Mouse (Mus musculus) hindbrain, embryonic 16.5 days (tissue): Measurements from ENCODE around the gene Pcgf2. TPM values are rescaled to one million over a fixed set of nuclear protein-coding genes. Genes with fewer than 3 reads are reported as not detected.

Experiments
- ATAC-seq: fragments of 200-750 bp; cut with Nextera tagmentation; 2 replicates; pipeline ENCODE4 v1.8.0; 2017; ENCODE audit warnings: moderate TSS enrichment, moderate library complexity
- H3K27ac ChIP-seq: fragments of 300-500 bp; sonication (generic); 2 replicates; pipeline ENCODE4 v1.5.1; 2014; ENCODE audit warnings: low read depth, mild to moderate bottlenecking, control low read depth, low read length, moderate library complexity
- H3K27me3 ChIP-seq: fragments of 300-500 bp; sonication (generic); replicated peaks from 2 replicates; pipeline ENCODE4 v1.6.1; 2014; ENCODE audit warnings: low read length; ENCODE audit not compliant: control insufficient read depth, insufficient read depth
- H3K36me3 ChIP-seq: fragments of 300-500 bp; sonication (generic); 2 replicates; pipeline ENCODE4 v1.6.1; 2014; ENCODE audit warnings: mild to moderate bottlenecking, low read length, moderate library complexity, mixed read lengths; ENCODE audit not compliant: control insufficient read depth, insufficient read depth
- H3K4me1 ChIP-seq: fragments of 300-500 bp; sonication (generic); 2 replicates; pipeline ENCODE4 v1.6.1; 2014; ENCODE audit warnings: low read depth, low read length; ENCODE audit not compliant: control insufficient read depth, insufficient read depth
- H3K4me2 ChIP-seq: fragments of 300-500 bp; sonication (generic); 2 replicates; pipeline ENCODE4 v1.6.1; 2014; ENCODE audit warnings: mild to moderate bottlenecking, low read length, control low read depth, moderate library complexity
- H3K4me3 ChIP-seq: fragments of 300-500 bp; sonication (generic); 2 replicates; pipeline ENCODE4 v1.5.1; 2014; ENCODE audit warnings: mild to moderate bottlenecking, low read length, control low read depth, moderate library complexity
- H3K9ac ChIP-seq: fragments of 300-500 bp; sonication (generic); 2 replicates; pipeline ENCODE4 v1.6.1; 2014; ENCODE audit warnings: low read depth, mild to moderate bottlenecking, control low read depth, low read length, moderate library complexity
- H3K9me3 ChIP-seq: fragments of 300-500 bp; sonication (generic); 2 replicates; pipeline ENCODE4 v1.6.1; 2014; ENCODE audit warnings: mild to moderate bottlenecking, low read length, moderate library complexity; ENCODE audit not compliant: control insufficient read depth
- WGBS: fragments of 180-500 bp; shearing (Covaris S2); extraction: QIAGEN DNeasy Blood & Tissue Kit; methylation state at CpG from one replicate; pipeline ENCODE4 v1.1.7; 2014; 5-methylcytosine and 5-hydroxymethylcytosine counted together
- polyA plus RNA-seq: library from polyadenylated mRNA; unstranded; fragments of >200 nt; fragmentation: Nextera tagmentation; extraction: Ambion mirVana; gene quantifications from 2 replicates; pipeline ENCODE4 v1.2.1, GENCODE M21; 2015

Pcgf2 gene
- polyA plus RNA-seq, 1 experiment from 2014 or later: 15.4 TPM

DNA sequence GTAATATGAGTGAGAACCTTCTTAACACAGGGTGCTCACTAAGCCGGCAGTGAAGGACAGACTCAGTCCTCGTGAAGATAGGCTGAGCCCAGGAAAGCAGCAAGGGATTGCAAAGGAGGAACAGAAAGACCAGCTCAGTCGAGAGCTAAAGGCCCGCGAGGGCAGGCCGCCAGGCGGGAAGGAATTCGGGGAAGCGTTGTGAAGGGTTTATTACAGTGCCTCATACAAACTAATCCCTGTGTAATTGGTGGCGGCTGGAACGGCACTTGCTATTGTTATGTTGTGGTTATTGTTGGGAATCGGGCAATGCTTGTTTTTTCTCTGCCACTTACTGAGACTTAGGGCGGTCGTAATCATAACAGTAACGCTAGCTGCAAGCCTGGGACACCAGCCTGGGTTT is 22.9 kb downstream of the Pcgf2 start:
- H3K27me3 ChIP-seq: no peaks in the 10 kb centered on the region
- no peak for ATAC-seq
- H3K36me3 ChIP-seq: peaks cover 35% of the 10 kb centered on the region
- H3K9me3 ChIP-seq: no peaks in the 10 kb centered on the region
- H3K27ac ChIP-seq: no peak overlapping the region
- 34% methylated on average over 15 of the region's 15 CpGs for WGBS
- H3K4me3 ChIP-seq: no peak overlapping the region
- H3K4me1 ChIP-seq: peaks cover 4% of the 10 kb centered on the region; the same call in 1 of the 2 replicates
- H3K9ac ChIP-seq: no peak overlapping the region
- H3K4me2 ChIP-seq: no peak overlapping the region

DNA sequence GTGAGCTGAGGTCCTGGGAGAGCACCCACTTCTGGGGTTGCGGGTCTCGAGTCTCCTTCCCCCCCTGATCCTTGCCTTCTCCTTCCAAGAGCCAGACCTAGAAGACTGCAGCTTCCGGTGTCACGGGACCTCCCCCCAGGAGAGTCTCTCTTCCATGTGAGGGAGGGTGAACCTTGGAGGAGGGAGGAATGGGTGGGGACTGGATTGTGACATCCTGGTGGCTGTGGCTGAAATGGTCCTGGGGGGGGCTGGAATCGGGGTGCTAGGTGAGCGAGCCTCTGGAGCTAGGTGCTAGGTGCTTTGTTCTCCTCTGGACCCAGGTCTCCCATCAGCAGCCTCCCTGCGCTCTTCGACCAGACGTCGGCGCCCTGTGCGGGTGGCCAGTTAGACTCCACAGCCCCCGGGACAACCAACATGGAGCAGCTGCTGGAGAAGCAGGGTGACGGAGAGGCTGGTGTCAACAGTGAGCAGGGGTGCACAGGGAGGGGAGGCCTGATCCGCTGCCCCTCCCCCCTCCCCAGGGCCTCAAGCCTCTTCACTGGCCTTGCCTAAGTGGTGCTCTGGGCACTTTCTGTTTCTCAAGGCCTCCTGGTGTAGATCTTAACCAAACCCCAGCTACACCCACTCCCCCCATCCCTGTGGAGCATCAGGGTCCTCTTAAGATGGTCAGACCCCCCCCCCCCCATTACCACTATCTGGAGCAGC is 24.1 kb downstream of the Pcgf2 start:
- Histone ChIP-seq H3K4me3 (no peak overlapping the region), H3K9me3 (no peaks in the 10 kb centered on the region), H3K4me1 (peaks cover 4% of the 10 kb centered on the region; the same call in 1 of the 2 replicates), H3K4me2 (no peak overlapping the region), H3K36me3 (peaks cover 32% of the 10 kb centered on the region), H3K27me3 (no peaks in the 10 kb centered on the region), H3K27ac (no peak overlapping the region), H3K9ac (no peak overlapping the region)
- no peak for ATAC-seq
- 87% methylated on average over 15 of the region's 15 CpGs for WGBS

DNA sequence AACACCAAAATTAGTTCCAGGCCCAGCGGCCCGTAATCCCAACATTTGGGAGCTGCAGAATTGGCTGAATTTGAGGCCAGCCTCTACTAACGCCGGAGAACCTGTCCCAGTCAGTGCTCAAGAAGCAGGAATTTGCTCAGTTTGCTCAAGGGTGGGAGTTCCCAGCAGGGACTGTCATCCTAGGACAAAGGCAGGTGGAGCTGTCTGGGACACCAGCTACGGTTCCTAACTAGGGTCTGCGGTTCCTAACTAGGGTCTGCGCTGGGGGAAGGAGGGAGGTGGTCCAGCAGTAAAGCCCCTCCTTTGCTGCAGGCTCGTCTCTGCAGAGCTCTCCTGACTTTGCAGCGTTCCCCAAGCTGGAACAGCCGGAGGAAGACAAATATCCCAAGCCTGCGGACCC is 27.1 kb downstream of the Pcgf2 start:
- ATAC-seq: no peak
- no peaks in the 10 kb centered on the region for H3K27me3 ChIP-seq
- H3K4me2 ChIP-seq: no peak overlapping the region
- H3K4me1 ChIP-seq: peaks cover 11% of the 10 kb centered on the region
- 79% methylated on average over 11 of the region's 11 CpGs for WGBS
- peaks cover 23% of the 10 kb centered on the region for H3K36me3 ChIP-seq
- no peak overlapping the region for H3K27ac ChIP-seq
- H3K9ac ChIP-seq: no peak overlapping the region
- no peak overlapping the region for H3K4me3 ChIP-seq
- H3K9me3 ChIP-seq: no peaks in the 10 kb centered on the region

DNA sequence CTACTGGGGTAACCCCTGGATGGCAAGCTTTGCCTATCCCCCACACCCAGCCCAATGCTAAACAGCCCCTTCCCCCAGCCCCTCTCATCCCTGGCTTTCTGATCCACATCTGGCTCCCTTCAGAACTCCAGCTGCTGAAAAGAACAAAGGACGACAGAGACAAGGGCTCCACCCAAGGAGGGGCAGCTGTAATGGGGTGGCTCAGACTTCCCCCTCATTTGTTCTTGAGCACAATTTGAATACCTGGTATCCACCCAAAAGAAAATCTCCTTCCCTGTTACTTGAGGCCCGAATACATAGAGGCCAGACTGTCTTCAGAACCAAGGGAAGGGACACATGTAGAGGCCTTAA is 29.1 kb downstream of the Pcgf2 start:
- 48% methylated on average over 2 of the region's 2 CpGs for WGBS
- Histone ChIP-seq H3K9me3 (no peaks in the 10 kb centered on the region), H3K27ac (no peak overlapping the region), H3K36me3 (peaks cover 24% of the 10 kb centered on the region), H3K4me1 (peaks cover 11% of the 10 kb centered on the region), H3K4me3 (no peak overlapping the region), H3K27me3 (no peaks in the 10 kb centered on the region), H3K4me2 (no peak overlapping the region), H3K9ac (no peak overlapping the region)
- no peak for ATAC-seq

DNA sequence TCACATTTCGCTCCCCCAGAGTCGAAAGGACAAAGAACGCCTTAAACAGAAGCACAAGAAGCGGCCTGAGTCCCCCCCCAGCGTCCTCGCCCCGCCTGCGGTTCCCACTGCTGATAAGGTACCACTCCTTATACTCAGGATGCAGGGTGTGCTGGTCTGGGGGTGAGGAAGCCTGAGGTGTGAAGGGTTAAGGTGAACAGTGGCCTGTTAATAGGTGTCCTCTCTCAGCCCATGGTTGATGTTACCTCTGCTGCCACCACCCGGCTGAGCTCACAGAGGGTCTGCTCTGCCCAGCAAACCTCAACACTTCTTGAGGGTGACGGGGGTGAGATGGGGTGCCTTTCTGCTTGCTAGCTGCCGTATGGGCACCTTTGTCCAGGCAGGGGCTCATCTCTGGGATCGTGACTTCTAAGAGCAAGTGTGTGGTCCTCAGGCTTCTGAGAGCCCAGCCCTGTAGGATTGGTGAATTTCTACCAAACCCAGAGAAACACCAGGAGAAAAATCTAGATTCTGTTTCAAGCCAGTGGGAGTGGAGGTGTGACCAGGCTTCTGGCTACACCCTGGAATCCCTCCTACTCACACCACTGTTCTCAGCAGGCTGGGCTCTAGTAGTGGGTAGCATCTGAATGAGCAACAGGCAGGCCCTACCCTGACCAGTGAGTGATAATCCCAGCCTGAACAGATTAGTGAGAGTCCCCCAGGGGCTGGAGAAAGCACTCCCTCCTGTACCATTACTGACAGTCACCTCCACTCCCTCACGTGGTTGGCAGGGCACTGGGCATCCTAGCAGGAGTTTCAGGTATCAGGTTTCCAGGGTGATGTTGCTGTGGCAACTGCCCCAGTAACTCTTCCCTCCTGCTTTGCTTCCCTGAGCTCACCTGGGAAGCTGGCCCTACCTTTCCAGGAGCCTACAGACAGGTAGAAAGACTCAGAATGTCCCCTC is 29.8 kb downstream of the Pcgf2 start:
- Histone ChIP-seq H3K27me3 (no peaks in the 10 kb centered on the region), H3K4me2 (no peak overlapping the region), H3K4me1 (peaks cover 12% of the 10 kb centered on the region), H3K9me3 (no peaks in the 10 kb centered on the region), H3K36me3 (peaks cover 26% of the 10 kb centered on the region), H3K4me3 (no peak overlapping the region), H3K27ac (0 out of 2 replicates have a peak overlapping the region, but pooled peaks have one; percentile 21), H3K9ac (no peak overlapping the region; the same call in 1 of the 2 replicates)
- no peak for ATAC-seq
- WGBS: 71% methylated on average over 13 of the region's 13 CpGs

DNA sequence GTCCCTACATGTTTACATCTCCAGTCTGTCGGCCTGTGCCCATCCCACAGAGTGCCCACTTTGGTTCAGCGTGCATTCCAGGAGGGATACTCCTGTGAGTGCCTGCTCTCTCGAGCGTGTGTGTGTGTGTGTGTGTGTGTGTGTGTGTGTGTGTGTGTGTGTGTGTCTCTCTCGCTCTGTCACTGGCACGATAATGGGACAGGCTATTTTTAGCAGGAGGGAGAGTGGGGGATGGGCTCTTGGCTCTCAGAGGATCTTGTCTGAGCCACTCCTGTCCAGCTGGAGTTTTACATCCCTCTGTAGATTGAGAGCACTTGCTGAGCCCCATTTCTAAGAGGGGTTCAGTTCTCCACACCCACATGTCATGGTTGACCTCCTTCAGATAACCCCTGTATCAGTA is 30.5 kb downstream of the Pcgf2 start:
- no peak for ATAC-seq
- Histone ChIP-seq H3K27ac (no peak overlapping the region), H3K4me3 (no peak overlapping the region), H3K36me3 (peaks cover 23% of the 10 kb centered on the region), H3K27me3 (no peaks in the 10 kb centered on the region), H3K4me2 (no peak overlapping the region), H3K9me3 (no peaks in the 10 kb centered on the region), H3K9ac (no peak overlapping the region), H3K4me1 (peaks cover 19% of the 10 kb centered on the region)
- 13% methylated on average over 6 of the region's 6 CpGs for WGBS

DNA sequence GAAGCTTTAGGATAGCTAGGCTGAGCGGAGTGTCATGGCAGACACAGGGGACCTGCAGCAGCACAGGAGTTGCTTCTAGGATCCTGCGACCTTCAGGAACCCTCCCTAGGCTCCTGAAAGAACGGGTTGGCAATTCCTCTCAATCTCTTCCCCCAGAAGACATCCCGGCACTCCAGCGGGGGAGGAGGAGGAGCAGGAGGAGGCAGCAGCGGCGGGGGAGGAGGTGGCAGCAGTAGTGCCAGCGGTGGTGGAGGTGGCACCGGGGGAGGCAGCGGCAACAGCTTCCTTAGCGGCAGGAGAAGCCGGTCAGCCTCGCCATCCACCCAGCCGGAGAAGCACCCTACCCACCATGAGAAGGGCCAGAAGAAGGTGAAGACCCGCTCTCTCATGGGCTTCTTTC is 31.0 kb downstream of the Pcgf2 start:
- peaks cover 18% of the 10 kb centered on the region for H3K36me3 ChIP-seq
- ATAC-seq: no peak
- WGBS: 49% methylated on average over 15 of the region's 15 CpGs
- peaks cover 25% of the 10 kb centered on the region for H3K4me1 ChIP-seq
- H3K4me2 ChIP-seq: no peak overlapping the region
- no peaks in the 10 kb centered on the region for H3K27me3 ChIP-seq
- H3K27ac ChIP-seq: no peak overlapping the region
- no peaks in the 10 kb centered on the region for H3K9me3 ChIP-seq
- no peak overlapping the region for H3K9ac ChIP-seq
- no peak overlapping the region for H3K4me3 ChIP-seq

DNA sequence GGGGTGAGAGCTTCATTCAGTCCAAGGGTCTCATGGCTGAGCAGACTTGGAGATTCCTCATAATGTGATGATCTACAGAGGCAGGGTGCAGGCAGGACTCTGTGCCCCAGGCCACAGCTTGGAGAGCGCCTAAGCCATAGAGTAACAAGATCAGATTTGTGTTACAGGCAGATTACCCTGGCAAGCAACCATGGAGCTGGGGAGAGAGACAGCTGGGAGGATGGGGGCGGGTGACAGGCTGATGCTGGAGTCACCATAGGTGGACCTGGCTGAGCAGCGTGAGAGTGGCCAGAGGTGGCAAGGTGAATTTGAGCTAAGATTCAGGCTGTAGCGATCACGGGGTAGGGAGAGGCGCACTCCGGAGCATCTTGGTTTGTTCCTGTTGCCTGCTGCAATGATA is 32.1 kb downstream of the Pcgf2 start:
- ATAC-seq: no peak
- Histone ChIP-seq H3K27me3 (no peaks in the 10 kb centered on the region), H3K27ac (no peak overlapping the region), H3K9ac (no peak overlapping the region), H3K9me3 (no peaks in the 10 kb centered on the region), H3K4me1 (peaks cover 26% of the 10 kb centered on the region), H3K4me2 (no peak overlapping the region), H3K36me3 (peaks cover 18% of the 10 kb centered on the region), H3K4me3 (no peak overlapping the region)
- WGBS: 92% methylated on average over 7 of the region's 7 CpGs

DNA sequence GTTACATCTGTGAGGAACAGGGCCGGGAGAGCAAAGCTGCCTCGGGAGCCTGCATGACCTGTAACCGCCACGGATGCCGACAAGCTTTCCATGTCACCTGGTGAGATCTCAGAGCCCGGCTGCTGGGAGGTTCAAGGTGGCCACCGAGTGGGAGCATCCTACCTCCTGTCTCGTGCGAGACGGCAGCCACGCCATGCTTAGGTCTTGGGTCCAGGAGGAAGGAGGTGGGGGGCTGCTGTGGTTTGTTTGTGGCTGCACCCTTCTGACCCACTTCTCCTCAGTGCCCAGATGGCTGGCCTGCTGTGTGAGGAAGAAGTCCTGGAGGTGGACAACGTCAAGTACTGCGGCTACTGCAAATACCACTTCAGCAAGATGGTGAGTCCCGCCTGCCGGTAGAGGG is 33.5 kb downstream of the Pcgf2 start:
- Histone ChIP-seq H3K27ac (no peak overlapping the region), H3K36me3 (peaks cover 12% of the 10 kb centered on the region), H3K9ac (no peak overlapping the region), H3K4me3 (no peak overlapping the region), H3K9me3 (no peaks in the 10 kb centered on the region), H3K27me3 (peaks cover 2% of the 10 kb centered on the region), H3K4me1 (peaks cover 37% of the 10 kb centered on the region), H3K4me2 (no peak overlapping the region)
- 87% methylated on average over 15 of the region's 15 CpGs for WGBS
- no peak for ATAC-seq
